Mouse (Mus musculus) frontal cortex, postnatal 14 days (tissue): Measurements from ENCODE around the gene Mepce.
A peak's percentile ranks its signal among the peaks of the same experiment; 100 is the strongest.
"Not testable (repeated sequence)": the region's sequence is repeated elsewhere in the genome, so short reads cannot be mapped to it uniquely, and the experiment has no call there.

Source experiments
- DNase-seq, 2 experiments: peaks; one replicate each; pipeline ENCODE4 v3.0.0; 2022; ENCODE audit warnings: low spot score in 2 of 2

Gene Mepce

GRCm38 (mm10) chr5:137758921-137759534 is 28.4 kb downstream of the Mepce start:
- DNase-seq = no peak

GRCm38 (mm10) chr5:137757887-137758286 is 29.6 kb downstream of the Mepce start:
- peak; percentile 72 to 86 for DNase-seq

DNA sequence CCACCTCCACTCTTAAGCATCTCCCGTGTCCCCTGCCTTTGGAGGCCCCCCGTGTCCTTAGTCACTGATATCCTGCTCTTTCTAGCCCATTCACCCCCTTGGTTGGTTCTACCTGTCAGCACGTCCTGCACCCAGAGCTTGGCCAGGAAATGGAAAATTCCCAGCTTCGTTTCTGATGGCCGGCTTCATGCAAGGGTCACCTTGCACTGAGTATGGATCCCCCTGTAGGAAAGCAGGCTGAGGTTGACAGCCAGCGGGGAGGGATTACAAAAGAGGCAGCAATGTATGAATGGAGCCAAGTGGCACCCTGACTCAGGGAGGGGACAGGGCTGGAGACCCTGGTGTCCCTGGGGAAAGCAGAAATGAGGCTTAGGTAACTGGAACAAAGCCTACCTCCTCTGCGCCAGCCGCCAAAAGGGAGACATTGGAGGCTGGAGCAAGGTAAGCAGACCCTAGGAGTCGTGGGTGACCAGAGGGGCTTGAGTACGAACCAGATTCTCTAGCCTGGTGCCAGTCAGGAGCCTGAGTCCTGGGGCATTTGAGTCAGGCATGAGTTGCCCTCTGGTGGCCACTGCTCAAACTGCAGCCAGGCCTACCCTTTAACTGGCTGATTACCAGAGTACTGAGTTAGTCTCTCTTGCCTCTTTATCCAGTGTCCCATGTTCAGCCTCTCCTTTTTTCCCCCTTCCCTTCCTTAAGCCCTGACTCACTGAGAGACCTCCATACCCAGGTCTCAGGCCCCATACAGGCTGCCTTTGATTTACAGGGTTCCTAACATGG is 30.4 kb downstream of the Mepce start:
- DNase-seq = peak; percentile 79 to 86

GRCm38 (mm10) chr5:137756106-137756505 is 31.3 kb downstream of the Mepce start:
- no peak for DNase-seq

DNA sequence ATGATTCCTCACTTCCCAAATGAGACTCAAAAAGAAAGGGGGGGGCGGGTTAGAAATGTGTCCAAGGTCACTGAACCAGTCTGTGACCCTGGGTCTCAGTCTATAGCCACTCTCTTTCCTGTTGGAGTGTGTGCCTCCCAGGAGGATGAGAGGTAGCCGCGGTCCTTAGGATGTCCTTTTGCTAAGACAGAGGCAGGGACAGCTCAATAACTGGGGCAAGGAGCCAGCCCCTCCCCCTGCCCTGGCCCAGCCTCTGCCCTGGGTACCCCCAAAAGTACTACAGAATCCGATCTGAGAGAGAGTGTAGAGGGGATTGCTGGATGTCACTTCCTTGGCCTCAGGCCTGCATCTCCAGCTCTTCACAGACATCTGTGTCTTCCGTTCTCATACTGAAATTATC is 32.0 kb downstream of the Mepce start:
- DNase-seq = no peak

DNA sequence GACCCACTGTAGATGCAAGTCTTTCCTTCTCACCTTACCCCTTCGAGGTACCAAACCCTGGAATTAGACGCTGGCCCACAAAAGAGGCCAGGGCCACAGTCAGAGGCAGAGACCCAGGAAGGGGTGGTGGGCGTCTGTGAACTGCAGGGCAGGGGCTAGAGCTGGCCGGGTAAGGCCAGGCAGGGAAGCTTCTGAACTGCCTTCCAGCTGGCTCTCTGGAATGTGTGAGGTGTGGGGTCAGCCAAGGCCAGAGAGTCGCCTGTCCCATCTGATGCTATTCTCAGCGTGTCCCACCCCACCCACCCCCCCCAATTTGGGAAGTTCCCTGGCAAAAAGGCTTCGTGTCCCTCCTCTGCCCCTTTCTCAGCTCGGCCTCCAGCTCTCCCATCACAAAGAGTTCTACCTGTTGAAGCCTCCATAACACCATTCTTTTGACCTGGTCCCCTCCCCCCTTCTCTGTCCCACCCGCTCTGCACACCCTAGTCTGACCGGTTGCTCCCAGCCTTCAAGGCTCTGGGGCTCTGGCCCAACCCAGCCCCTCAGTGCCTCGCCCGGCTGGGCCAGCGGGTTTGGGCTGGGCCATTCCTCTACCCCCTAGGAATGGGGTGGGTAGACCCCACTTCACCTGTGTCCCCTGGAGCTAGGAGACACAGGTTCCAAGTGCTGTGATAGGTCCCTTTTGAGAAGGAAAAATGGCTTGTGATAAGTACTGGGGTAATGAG is 34.2 kb downstream of the Mepce start:
- no peak for DNase-seq

DNA sequence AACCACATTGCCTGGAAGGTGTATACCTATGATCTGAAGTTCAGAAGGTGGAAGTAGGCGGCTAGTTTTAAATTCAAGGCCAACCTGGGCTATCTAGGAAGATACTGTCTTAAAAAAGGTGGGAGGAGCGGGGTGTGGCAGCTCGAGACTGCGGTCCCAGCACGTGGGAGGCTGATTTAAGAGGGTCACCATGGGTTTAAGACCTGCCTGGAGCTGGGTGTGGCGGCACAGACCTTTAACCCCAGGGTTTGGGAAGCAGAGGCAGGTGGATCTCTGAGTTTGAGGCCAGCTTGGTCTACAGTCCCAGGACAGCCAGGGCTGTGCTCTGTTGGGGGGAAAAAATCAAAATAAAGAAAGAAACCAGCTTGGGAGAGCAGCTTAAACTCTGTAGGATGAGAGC is 35.5 kb downstream of the Mepce start:
- DNase-seq = no peak

DNA sequence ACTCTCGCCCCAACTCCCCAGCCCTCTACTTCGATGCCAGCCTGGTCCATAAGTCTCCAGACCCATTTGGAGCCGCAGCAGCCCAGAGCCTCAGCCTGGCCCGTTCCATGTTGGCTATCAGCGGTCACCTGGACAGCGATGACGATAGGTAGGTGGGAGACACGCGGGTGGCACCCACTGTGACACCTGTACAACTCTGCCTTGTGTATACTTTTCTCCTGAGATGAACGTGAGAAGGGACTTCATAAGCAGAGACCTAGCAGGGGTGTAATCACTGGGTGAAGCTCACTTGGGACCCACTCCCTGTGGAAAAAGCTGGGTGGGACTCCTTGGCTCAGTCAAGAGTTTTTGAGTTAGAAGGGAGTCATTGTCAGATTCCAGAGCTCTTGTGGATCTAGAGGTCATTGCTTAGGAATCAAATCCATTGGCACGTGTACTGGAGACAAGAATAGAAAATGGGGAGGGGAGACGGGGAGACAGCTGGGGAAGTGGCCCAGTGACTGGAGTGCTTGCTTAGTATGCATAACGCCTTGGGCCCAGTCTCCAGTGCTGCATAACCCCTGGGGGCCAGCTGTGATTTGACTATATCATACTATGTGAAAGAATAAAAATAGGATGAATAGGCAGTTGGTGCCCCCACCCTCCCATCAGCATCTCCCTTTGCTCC is 36.1 kb downstream of the Mepce start:
- no peak for DNase-seq

DNA sequence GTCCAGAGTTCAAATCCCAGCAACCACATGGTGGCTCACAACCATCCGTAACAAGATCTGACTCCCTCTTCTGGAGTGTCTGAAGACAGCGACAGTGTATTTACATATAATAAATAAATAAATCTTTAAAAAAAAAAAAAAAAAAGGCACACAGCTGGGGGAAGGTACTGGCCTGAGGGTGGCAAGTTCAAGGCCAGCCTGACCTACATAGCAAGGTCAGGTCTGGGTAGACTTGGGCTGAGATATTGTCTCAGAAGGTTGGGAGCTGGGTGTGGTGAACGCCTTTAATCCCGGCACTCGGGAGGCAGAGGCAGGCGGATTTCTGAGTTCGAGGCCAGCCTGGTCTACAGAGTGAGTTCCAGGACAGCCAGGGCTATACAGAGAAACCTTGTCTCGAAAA is 37.2 kb downstream of the Mepce start:
- DNase-seq = not testable (repeated sequence)

GRCm38 (mm10) chr5:137749196-137749836 is 38.1 kb downstream of the Mepce start:
- no peak for DNase-seq

DNA sequence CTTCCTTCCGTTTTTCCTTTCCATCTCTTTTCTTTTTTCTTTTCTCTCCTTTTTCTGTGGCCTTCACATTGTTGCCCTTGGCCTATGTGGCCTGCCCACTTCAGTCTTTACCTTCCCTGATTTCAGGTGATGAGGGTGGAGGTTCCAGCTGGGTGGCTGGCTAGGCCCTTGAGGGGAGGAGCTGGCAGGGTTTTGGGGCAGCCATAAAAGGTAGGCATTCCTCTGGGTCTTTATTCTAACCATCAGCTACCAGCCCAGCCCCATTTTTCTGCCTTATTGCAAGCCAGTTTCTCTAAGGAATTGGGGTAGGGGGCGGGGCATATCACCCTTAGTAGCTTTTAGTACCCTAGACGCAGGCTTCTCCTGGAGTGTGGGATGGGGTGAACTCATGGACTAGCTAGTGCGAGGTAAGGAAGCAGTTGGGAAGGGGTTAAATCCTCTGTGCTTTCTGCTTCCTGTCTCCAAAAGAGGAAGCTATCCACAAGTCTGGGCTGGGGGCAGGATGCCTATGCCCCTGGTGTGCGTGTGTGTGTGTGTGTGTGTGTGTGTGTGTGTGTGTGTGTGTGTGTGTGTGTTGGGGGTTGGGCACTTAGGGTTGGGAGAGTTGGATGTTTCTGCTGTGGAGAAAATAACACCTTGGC is 39.2 kb downstream of the Mepce start:
- no peak for DNase-seq

GRCm38 (mm10) chr5:137747326-137747961 is 40.0 kb downstream of the Mepce start:
- DNase-seq = no peak

DNA sequence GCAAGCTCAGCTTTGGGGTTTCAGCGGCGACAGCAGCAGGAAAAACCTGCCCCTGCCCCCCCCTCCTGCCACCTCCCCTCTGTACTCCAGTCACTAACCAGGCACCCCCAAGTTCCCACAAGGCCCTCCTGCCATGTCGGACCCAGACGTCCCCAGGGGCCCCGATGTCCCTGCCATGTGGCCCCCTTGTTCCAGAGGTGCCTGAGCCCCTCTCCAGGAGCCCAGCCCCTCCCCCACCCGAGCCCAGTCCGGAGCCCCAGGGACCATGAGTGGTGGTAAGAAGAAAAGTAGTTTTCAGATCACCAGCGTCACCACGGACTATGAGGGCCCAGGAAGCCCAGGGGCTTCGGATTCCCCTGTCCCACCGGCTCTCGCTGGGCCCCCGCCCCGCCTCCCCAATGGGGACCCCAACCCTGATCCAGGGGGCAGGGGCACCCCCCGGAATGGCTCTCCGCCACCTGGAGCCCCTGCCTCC is 40.6 kb downstream of the Mepce start:
- no peak for DNase-seq

- no peak for DNase-seq
These were observed 41.1 kb downstream of the Mepce start for GRCm38 (mm10) chr5:137746282-137746850.

- peak; percentile 80 to 85 for DNase-seq
These were observed 42.0 kb downstream of the Mepce start, which contains the start of gene Tsc22d4 for GRCm38 (mm10) chr5:137745214-137746171. TSS of gene Tsc22d4 (plus strand) at chr5:137745730.

GRCm38 (mm10) chr5:137744197-137744596 is 43.3 kb downstream of the Mepce start:
- no peak for DNase-seq

- no peak for DNase-seq
These were observed 44.6 kb downstream of the Mepce start for GRCm38 (mm10) chr5:137742836-137743235.

GRCm38 (mm10) chr5:137742048-137742447 is 45.4 kb downstream of the Mepce start:
- no peak for DNase-seq
